Mouse (Mus musculus) left cerebral cortex, postnatal 25 days (tissue): ENCODE measurements at regions not wholly inside any gene's neighbourhood (a gene's known extent, or its start where the extent isn't known, plus 50 kb on each side); places are given as distances from the start of the nearest gene placed in this dataset.
A peak's percentile ranks its signal among the peaks of the same experiment; 100 is the strongest.

ENCODE experiments used
- DNase-seq, 2 experiments: peaks; one replicate each; pipeline ENCODE4 v3.0.0; 2022; ENCODE audit warnings: low spot score in 2 of 2, mixed read lengths in 1 of 2
- intact Hi-C: fragments of 180-260 bp; cut with DNase I; formaldehyde crosslinking; loops from one replicate; pipeline ENCODE4 v1.15.1; 2025

DNA sequence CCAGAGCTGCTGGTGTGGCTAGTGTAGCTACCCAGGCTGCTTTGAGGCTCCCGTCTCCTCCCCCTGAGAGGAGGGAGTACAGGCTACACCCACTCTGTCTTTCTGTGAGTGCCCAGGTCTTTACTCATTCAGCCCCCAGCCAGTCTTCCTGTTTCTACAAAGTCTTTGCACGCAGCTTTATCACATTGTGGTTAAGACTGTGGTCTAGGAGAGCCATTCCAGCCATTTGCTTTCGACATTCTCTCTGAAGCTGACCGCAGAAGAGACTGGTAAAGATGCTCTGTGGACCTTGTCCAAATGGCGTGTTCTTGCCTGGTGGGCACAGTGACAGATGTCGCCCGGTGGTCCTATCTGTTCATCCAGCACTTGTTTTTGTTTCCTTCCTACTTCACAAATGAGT is 62.0 kb downstream of the Tpra1 start:
- DNase-seq = no peak
- intact Hi-C loops = loop anchor here (2.0 kb wide), 1 partner anchor 25 kb away; no protein-coding TSS in a partner anchor

DNA sequence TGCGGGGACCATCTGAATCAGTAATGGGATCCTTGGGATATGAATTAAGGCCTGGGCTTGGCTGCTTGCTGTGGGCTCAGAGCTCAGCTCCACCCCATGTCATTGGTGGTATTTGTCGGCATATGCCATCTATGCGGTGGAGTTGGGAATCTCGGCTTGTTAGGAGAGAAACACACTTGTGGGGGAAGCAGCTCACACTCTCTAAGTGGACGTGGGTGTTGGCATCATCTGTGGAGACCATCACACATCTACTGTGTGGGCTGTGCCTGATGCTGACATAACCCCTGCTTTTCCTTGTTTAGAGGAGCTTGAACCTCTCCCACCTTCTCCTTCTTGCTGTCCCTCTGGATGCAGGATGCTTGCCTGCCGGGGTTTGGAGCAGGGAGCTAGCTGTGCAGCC is 62.9 kb downstream of the Tpra1 start:
- intact Hi-C loops = loop anchor here (2.0 kb wide), 1 partner anchor 26 kb away; no protein-coding TSS in a partner anchor
- peak; percentile 56 to 93 for DNase-seq

DNA sequence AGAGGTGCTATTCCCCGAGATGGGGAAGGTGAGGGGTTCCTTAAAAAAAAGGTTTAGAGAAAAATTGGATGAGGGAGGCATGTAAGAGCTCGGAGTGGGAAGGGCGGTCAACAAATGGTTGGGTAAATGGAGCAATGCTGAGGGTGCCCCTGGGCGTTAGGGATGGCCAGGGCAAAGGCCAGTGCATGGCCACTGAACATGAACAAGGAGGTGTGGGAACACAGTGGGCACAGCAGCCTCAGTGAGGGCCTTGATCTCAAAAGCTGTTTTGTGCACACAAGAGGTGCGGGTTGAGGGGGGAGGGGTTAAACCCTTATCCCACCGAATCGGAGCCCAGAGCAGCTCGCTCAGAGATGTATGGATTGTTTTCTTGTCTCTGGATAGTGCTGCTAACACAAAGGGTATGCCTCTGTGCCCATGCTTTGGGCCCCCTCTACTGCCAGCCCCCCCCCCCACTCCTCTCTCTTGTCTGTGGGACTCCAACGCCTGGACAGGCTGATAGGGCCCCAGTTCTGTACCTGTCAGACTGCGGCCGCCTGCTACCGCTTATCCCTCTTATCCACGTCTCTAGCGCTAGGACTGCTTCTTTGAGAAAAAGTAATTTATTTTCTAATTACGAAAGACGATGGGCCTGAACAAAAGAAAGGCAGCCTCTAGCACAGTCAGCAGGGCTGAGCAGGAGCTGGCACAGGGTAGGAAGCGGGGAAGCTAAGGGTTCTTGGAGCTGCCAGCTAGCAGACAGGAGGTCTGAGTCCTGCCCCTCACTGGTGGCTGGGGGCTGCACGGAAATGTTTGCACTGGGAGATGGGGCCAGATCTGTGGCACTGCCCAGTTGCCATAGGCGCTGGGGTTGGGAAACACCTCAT is 63.5 kb downstream of the Tpra1 start:
- intact Hi-C loops = loop anchor here (2.0 kb wide), 1 partner anchor 27 kb away; no protein-coding TSS in a partner anchor
- no peak for DNase-seq

DNA sequence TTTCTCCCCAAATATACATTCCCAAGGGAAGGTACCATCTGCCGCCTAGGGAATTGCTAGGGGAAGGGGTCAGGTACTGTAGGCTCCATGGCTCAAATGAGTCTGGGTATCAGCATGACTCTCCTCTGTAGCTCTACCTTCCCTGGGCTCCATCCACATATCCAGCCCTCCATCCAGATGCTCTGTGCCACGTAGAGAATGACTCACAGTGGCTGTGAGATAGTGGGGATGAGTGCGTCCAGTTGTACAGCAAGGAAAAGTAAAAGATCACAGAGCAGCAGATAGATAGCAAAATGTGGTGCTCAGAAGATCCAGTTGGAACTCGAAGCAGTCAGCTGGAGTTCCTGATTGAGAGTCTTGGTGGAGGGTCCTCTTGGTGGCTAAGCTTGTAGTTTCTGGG is 64.5 kb downstream of the Tpra1 start:
- DNase-seq = no peak
- intact Hi-C loops = no loop called here

DNA sequence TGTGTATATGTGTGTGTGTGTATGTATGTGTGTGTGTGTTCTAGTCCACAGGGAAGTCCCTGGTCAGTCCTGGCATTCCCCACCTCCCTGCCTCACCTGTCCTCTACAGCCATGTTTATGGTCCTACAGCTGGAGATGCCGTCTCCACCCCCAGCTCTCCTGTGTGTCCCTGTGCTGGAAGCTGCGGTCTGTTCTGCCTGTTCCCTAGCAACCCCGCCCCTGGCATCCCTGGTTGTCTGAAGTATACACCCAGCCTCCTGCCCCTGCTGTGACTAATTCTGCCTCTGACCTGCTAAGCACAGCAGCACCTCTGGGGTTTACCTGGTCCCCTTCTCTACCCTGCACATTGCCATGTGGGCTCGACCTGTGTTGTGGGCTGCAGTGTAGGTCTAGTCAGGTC is 66.8 kb downstream of the Tpra1 start:
- peak in 1 of 2 experiments; percentile 61 for DNase-seq
- intact Hi-C loops = no loop called here

DNA sequence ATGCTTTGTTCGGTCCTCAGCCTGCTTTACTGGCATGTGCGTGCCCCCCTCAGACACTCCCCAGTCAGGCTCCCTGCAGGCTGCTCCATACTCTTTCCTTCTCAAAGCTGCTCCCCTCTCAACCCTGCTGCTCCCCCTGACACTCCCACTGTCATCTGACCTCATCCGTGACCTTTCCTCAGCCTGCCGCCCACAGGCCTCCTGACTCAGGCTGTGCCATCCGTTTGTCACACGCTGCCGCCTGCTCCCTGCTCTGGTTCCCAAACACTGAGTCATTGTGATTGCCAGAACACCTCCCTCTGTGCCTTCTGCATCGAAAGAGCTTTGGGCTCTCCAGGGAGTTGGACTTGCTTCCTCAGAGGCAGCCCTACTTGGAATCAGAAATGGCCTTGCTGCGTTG is 69.7 kb downstream of the Tpra1 start:
- peak; percentile 71 to 93 for DNase-seq
- intact Hi-C loops = loop anchor here (5.0 kb wide), 1 partner anchor 76 kb away; no protein-coding TSS in a partner anchor

DNA sequence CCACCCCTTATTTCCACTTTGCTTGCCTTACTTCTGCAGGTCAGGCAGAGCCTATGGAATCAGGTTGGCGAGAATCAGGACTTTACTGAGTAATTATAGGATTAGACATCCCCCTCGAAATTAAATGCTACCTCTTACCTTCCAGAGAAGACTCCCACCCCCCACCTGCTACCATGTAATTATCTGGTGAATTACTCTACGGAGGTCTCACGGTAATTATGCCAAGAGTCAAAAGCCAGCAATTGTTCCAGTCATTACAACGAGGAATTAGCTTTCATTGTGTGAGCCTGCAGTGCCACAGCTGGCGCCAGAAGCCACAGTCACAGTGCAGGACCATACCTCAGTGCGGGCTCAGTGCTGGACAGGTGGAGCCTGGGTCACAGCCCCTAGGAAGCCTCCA is 72.4 kb downstream of the Tpra1 start:
- intact Hi-C loops = loop anchor here (5.0 kb wide), 1 partner anchor 73 kb away; no protein-coding TSS in a partner anchor
- DNase-seq = no peak

DNA sequence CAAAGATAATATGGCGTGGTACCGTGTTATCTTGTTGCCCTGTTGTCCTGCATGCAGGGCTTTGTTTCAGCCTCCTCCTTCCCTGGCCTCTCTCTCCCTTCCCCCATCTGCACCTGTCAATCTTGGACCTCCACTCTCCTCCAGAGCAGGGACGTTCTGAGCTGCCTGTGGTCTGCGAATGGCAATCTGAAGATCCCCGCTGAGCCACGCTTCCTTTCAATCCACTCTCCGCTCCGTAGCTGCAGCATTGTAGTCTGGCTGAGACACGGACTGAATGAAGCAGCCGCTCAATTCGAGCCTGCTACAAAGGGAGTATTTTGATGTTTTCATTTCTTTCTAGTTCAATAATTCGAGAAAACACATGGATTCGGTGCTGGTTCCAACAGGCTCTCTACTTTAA is 74.5 kb downstream of the Tpra1 start:
- intact Hi-C loops = no loop called here
- no peak for DNase-seq

DNA sequence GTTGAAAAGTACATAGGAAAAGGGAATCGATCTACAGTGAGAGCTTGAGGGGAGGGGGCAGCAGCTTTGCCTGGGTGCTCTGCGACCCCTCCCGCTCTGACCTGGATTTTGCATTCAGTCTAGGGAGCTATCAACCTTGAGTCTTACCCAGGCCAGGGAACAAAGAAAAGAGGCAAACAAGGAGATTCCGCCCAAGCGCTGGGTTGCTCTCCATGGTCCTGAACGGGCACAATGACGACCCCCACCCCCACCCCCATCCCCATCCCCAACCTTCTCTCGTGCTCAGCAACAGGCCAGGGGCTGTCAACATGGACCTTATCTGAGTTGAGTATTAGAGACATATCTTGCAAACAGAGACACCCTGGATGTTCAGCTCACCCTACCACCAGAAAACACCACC is 74.9 kb downstream of the Tpra1 start:
- intact Hi-C loops = no loop called here
- no peak for DNase-seq

DNA sequence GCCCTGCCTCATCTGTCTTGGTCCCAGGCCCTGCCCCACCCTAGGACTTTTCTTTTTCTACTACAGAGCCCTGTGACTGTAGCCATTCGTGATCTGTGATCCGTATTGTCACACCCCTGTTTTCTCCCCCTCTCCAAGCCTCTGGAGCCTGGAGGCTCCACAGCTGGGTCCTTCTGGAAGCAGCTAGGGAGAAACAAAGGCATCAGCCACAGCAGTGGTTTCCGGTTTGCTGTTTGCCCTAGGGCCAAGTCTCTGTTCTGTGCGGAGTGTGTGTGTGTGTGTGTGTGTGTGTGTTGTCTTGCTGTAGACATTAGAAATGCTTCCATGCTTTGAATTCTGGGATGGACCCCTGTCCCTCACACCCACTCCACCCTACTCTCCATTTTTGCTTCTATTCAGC is 76.9 kb downstream of the Tpra1 start:
- no peak for DNase-seq
- intact Hi-C loops = no loop called here

DNA sequence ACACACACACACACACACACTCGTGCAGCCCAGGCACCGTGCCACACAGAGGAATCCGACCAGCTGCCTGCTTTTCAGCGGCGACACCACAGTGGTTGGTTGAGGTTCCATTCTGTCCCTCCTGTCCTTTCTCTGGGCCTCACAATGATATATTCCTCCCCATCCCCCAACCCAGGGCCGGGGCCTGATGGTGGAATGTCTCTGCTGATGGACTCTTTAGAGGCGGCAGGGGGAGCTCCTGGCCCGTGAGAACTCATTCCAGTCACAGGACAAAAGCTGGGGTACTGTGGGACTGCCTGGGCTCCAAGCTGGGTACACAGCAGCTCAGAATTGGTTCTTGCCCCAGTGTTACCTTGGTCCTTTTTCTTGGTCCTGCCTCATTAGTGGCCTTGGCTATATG is 78.1 kb downstream of the Tpra1 start:
- intact Hi-C loops = loop anchor here (2.0 to 5.0 kb wide), 3 partner anchors 382 to 652 kb away; partner anchors contain the start of gene Plxna1
- DNase-seq = peak; percentile 66 to 72

DNA sequence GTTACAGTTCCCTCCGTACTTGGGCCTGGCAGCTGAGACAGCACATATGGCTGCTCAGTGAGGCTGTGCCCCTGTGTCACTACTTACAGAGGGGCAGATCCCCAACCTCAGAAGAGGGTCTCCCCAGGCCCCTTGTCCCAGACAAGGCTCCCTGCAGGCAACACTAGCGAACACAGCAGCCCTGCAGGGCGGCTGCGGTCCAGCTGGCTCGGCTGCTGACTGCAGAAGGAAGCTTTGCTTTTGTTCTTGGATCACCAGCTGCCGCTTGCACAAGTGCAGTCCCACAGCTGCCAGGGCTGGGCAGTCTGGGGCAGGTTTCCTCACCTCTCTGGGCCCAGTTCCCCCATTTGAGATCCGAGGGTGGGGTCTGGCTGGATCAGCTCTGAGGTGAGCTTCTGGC is 79.5 kb downstream of the Tpra1 start:
- no peak for DNase-seq
- intact Hi-C loops = loop anchor here (2.0 to 5.0 kb wide), 3 partner anchors 381 to 651 kb away; partner anchors contain the start of gene Plxna1

DNA sequence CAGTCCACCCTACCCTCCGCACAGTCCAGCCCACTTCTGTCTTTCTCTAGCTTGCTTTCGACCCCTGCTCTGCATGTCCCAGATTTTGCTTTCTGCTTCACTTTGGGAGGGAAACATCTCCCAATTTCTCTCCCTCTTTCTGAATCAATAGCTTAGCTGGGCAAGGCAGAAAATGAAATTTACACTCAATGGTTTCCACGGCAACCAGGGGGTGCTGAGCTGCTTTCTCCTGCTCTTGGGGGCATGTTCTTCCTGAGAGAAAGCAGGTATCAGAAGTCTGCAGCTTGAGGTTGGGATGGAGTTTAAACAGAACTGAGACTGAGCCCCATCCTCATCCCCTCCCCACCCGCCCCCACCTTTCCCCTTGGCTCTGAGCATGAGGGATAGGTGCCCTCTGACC is 82.1 kb downstream of the Tpra1 start:
- intact Hi-C loops = loop anchor here (5.0 kb wide), 2 partner anchors 378 to 648 kb away; partner anchors contain the start of gene Plxna1
- no peak for DNase-seq

DNA sequence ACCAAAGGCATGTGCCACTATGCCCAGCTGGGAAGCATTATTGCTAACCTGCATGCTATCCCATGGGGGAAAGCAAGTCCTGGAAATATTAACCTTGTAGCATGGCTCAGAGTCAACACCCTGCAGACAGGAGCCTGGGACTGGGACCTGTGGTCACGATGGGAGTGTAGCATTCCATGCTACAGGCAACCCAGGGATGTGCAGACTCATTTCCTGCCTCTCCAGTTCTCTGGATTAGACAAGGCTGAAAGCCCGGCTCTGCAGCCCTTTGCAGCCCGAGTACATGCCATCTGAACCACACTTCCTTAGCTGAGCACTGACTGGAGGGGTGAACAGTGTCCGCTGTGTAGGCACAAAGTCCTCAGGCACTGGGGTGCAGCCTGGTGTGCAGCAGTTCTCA is 82.8 kb downstream of the Tpra1 start:
- intact Hi-C loops = loop anchor here (5.0 kb wide), 2 partner anchors 377 to 647 kb away; partner anchors contain the start of gene Plxna1

DNA sequence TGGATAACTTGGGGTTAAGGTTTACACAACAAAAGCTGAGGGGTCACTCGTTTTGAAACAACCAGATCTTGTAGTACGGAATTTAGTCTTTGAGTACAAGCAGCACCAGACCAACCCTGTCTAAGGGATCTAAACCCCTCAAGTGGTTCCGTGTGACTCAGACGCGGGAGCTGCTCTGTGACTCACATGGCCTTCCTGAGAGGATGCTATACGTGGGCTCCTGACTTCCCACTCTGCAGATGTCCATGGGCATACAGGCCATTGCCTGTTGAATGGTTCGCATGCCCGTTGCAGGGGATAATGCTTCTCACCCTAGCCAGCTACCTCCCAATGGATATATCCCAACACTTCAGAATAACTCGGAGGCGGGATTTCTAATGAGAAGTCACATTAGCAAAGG is 86.5 kb downstream of the Tpra1 start:
- intact Hi-C loops = no loop called here

More for the DNA sequence above, 82.8 kb downstream of the Tpra1 start:
- no peak for DNase-seq

DNA sequence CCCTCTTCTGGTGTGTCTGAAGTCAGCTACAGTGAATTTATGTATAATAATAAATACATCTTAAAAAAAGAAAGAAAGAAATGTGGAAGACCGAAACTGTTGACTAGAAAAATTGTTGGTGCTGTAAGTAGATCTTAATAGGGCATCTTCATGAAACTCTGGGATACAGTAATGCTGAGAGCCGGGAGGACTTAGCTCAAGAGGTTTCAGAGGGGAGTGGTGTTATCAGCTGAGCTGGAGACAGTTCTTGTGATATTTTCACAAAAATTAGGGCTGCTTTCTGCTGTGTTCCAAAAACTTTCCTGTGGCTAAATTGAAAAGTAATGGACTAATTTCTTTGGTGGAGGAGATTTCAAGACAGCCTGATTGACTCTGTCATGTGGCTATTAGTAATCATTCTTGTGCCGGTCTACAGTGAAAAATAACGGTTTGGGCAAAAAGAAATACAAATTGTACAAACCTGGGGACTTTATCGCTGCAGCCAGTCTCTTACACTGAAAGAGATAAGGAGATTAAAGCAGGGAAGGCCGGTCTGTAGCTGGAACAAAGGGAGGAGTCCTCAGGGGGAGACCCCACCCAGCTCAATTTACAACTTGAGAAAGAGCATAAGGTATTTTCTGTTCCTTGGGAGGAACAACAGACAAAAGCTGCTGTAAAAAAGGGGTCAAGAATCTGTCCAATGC is 87.7 kb downstream of the Tpra1 start:
- no peak for DNase-seq
- intact Hi-C loops = no loop called here

More for the DNA sequence above, 86.5 kb downstream of the Tpra1 start:
- peak in 1 of 2 experiments; percentile 67 for DNase-seq

DNA sequence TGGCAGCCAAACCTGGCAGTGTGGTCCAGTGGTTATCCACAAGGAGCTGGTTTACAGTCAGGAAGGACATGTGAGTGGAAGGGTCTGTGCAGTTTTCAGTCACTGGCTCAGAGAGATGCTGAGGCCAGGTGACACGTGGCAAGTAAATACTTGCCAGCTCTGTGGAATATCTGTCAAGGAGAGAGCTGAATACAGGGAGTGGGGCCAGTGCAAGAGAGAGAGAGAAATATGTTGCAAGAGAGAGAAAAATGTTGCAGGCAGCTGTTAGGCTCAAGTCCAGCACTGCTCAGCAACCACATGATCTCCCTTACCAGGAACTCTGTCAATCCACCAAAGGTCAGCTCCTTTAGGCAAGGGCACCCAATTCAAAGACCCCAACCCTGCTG is 88.2 kb downstream of the Tpra1 start:
- intact Hi-C loops = no loop called here
- no peak for DNase-seq

DNA sequence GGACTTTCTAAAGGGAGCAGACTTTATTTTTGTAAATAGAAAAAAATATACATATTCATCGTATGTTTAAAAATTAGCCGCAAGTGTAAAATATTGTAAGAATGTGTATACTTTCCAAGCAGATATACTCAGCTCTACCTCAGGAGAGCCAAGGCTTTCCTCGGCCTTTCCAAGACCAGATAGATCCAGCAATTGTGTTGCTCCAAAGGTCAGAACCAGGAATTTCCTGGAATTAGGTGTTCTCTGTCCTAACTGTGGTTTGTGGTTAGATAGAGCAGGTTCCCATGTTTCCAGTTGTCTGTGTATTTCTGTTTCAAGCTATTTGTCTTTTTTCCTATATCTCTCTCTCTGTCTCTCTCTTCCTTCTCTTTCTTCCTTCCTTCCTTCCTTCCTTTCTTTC is 93.0 kb downstream of the Tpra1 start:
- intact Hi-C loops = no loop called here
- no peak for DNase-seq

DNA sequence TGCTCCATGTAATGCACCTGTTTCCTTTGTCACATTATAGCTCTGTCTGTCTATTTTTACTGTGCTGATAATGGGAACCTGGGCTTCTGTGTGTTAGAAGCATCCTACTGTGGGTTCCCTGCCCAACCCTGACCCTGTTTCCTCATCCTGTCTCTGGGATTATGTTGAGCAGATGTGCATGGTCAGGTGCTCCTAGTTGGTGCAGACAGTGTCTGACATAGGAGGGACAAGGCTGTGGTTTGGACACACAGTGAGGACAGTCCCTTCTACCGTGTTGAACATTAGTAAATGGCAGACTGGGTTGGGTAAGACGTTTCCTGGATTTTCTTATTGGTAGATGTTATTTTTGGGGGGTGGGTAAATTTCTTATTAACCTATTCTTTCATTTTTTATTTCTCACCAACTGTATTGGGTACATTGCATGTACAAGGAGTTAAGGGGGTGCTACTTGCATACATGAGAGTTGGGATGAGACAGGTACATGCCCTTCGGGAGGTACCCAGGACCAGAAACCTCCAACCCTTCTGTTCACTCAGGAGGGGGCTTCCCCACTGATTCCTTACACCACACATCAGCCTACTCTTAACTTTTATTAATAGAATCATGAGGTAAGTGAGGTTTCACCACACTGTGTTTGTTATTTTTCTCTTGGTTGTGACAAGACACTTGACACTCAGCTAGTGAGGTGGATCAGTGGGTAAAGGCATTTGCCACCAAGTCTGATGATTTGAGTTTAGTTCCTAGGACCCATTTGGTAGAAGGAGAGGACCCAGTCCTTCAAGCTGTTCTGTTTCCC is 97.1 kb downstream of the Tpra1 start:
- no peak for DNase-seq
- intact Hi-C loops = no loop called here

DNA sequence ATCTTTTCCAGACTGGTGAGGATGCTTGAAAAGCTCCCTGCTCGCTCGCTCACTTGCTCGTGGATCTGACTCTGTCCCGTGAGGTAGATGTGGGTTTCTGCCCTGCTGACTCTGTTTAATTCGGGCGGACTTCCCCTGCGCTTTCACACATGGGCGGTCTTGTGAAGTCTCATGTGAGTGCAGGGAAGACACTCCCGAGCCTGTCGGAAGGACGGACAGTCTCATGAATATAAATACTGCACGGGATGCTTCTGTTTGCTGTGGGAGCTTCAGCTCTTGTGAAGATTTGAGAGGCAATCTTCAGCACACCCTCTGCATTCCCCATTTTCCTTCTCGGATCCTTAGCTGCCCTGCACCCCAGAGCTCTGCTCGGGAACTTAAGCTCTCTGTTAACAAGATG is 98.3 kb downstream of the Tpra1 start:
- DNase-seq = peak; percentile 9 to 19
- intact Hi-C loops = no loop called here
